Mouse (Mus musculus) hindbrain, postnatal 0 days (tissue): ENCODE results near the gene Tha1. TPM values are rescaled to one million over a fixed set of nuclear protein-coding genes. Genes with fewer than 3 reads are reported as not detected.
A peak's percentile ranks its signal among the peaks of the same experiment; 100 is the strongest.

Experiments used
- ATAC-seq: fragments of 200-750 bp; cut with Nextera tagmentation; 2 replicates; pipeline ENCODE4 v1.8.0; 2017; ENCODE audit warnings: mild to moderate bottlenecking, moderate TSS enrichment, moderate library complexity
- DNase-seq: peaks from one replicate; pipeline ENCODE4 v3.0.0-alpha.2; 2015; ENCODE audit warnings: low spot score
- H3K27ac ChIP-seq: fragments of 300-500 bp; sonication (generic); 2 replicates; pipeline ENCODE4 v1.5.1; 2014; ENCODE audit warnings: mild to moderate bottlenecking
- H3K27me3 ChIP-seq: fragments of 300-500 bp; sonication (generic); 2 replicates; pipeline ENCODE4 v1.6.1; 2014; ENCODE audit warnings: low read length, mixed read lengths; ENCODE audit not compliant: insufficient read depth
- H3K36me3 ChIP-seq: fragments of 300-500 bp; sonication (generic); 2 replicates; pipeline ENCODE4 v1.6.1; 2014; ENCODE audit warnings: low read length, mixed read lengths; ENCODE audit not compliant: insufficient read depth
- H3K4me1 ChIP-seq: fragments of 300-500 bp; sonication (generic); 2 replicates; pipeline ENCODE4 v1.6.1; 2014; ENCODE audit warnings: antibody characterized with exemption, low read length, mixed read lengths; ENCODE audit not compliant: insufficient read depth
- H3K4me2 ChIP-seq: fragments of 300-500 bp; sonication (generic); 2 replicates; pipeline ENCODE4 v1.6.1; 2014; ENCODE audit warnings: low read depth, mild to moderate bottlenecking, low read length, moderate library complexity, mixed read lengths
- H3K4me3 ChIP-seq: fragments of 300-500 bp; sonication (generic); 2 replicates; pipeline ENCODE4 v1.5.1; 2014; ENCODE audit warnings: low read length
- H3K9ac ChIP-seq: fragments of 300-500 bp; sonication (generic); replicated peaks from 2 replicates; pipeline ENCODE4 v1.6.1; 2014; ENCODE audit warnings: mild to moderate bottlenecking, low read length, moderate library complexity, mixed read lengths
- H3K9me3 ChIP-seq: fragments of 300-500 bp; sonication (generic); 2 replicates; pipeline ENCODE4 v1.6.1; 2016; ENCODE audit warnings: low read length, mixed read lengths
- CTCF ChIP-seq: IDR thresholded peaks from 2 replicates; pipeline ENCODE4 v1.5.1; 2016; ENCODE audit warnings: antibody characterized with exemption, control low read depth, low read depth
- WGBS: fragments of 180-500 bp; shearing (Covaris S2); extraction: QIAGEN DNeasy Blood & Tissue Kit; methylation state at CpG from one replicate; pipeline ENCODE4 v1.1.7; 2014; 5-methylcytosine and 5-hydroxymethylcytosine counted together
- polyA plus RNA-seq: library from polyadenylated mRNA; unstranded; fragments of >200 nt; fragmentation: Nextera tagmentation; extraction: Ambion mirVana; gene quantifications from 2 replicates; pipeline ENCODE4 v1.2.1, GENCODE M21; 2015
- total RNA-seq: library from RNA; depleted of rRNA; stranded (reverse); fragments of >200 nt; gene quantifications from 2 replicates; pipeline ENCODE4 v1.2.3, GENCODE M21; 2014

The Tha1 gene
- total and polyA plus RNA-seq, 2 experiments from 2014 or later: 2.0 to 4.7 TPM

- no peaks in the 10 kb centered on the region for H3K27me3 ChIP-seq
- no peak for TF ChIP-seq CTCF
- H3K9me3 ChIP-seq: no peaks in the 10 kb centered on the region
- no peak overlapping the region for H3K9ac ChIP-seq
- DNase-seq (peak; percentile 67), ATAC-seq (peak; percentile 36; the same call in 1 of the 2 replicates)
- no peak overlapping the region for H3K4me2 ChIP-seq
- no peak overlapping the region for H3K27ac ChIP-seq
- no peak overlapping the region for H3K4me3 ChIP-seq
- H3K36me3 ChIP-seq: no peaks in the 10 kb centered on the region
- 11% methylated on average over 6 of the region's 6 CpGs for WGBS
- peaks cover 3% of the 10 kb centered on the region; the same call in 1 of the 2 replicates for H3K4me1 ChIP-seq
These were observed 7.3 kb downstream of the Tha1 start for GRCm38 (mm10) chr11:117865988-117866387.

DNA sequence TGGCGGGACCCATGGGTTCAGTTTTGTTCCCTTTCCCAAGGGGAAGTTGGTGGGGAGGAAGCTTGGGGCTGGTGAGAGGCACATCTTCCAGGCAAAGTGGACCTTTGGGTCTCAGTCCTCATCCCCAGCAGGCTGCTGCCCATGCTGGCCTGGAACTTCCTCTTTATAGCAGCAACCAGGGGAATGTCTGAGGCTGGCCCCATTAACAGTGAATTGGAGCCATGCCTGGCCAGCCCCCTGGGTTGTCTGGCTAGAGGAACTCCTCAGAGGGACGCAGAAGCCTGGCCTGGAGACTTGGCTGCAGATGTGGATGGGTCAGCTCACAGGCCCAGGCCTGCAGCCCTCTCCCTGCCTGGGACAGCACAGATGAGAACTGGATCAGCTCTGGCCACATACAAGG, 8.5 kb downstream of the Tha1 start:
- Histone ChIP-seq H3K4me1 (no peaks in the 10 kb centered on the region; the same call in 1 of the 2 replicates), H3K27me3 (no peaks in the 10 kb centered on the region), H3K4me3 (no peak overlapping the region), H3K36me3 (no peaks in the 10 kb centered on the region), H3K27ac (no peak overlapping the region), H3K9me3 (no peaks in the 10 kb centered on the region), H3K9ac (no peak overlapping the region), H3K4me2 (no peak overlapping the region)
- DNase-seq (no peak), ATAC-seq (no peak)
- 54% methylated on average over 2 of the region's 2 CpGs for WGBS
- TF ChIP-seq CTCF: no peak

DNA sequence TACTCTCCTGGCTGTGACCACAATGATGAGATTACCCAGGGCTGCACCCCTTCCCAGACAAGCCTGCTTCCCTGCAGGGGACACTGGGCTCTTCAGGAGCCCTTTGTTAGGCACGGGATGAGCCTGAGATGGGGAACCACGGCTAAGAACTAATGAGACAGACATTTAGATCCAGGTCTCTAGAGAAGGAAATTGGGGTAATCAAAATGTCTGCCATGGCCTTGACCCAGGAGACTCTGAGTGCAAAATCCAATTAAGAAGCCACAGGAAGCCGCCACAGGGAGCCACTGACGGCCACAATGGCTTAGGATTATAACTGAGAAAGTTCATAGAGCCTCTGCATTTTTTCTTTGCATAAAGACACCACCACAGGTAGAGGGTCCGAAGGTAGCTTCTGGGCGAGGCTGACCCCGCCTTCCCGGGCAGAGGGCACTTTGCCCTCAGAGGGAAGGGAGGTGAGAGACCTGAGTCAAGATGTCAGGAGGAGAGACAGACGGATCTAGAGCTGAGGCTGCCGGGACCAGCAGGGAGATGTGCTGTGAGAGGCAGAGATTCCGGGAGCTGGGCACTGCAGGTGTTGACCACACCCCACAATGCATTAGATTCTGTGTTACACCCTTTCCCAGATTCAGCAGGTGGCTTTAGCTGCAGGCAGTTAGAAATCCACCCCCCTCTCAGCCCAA, 10.0 kb downstream of the Tha1 start:
- ATAC-seq (no peak), DNase-seq (no peak)
- H3K36me3 ChIP-seq: no peaks in the 10 kb centered on the region

GRCm38 (mm10) chr11:117860601-117861000, 12.7 kb downstream of the Tha1 start, which contains the start of gene Tmem235:
TSS of gene Tmem235 (plus strand) at chr11:117860752.
- Histone ChIP-seq H3K9ac (peak within 1 kb of the TSS; percentile 35; the same call in 1 of the 2 replicates), H3K9me3 (no peaks in the 10 kb centered on the region), H3K27me3 (no peaks in the 10 kb centered on the region), H3K27ac (no peak within 1 kb of the TSS), H3K4me3 (no peak within 1 kb of the TSS), H3K4me1 (no peaks in the 10 kb centered on the region), H3K36me3 (peaks cover 2% of the 10 kb centered on the region; the same call in 1 of the 2 replicates), H3K4me2 (0 out of 2 replicates have a peak within 1 kb of the TSS, but pooled peaks have one; percentile 10)
- no peak for TF ChIP-seq CTCF
- 4% methylated on average over 23 of the region's 23 CpGs for WGBS
- DNase-seq (no peak), ATAC-seq (no peak)

More for the DNA sequence above, 10.0 kb downstream of the Tha1 start:
- H3K9me3 ChIP-seq: no peaks in the 10 kb centered on the region
- 34% methylated on average over 11 of the region's 11 CpGs for WGBS
- no peak overlapping the region for H3K9ac ChIP-seq
- H3K4me2 ChIP-seq: no peak overlapping the region
- no peaks in the 10 kb centered on the region; the same call in 1 of the 2 replicates for H3K4me1 ChIP-seq
- H3K27me3 ChIP-seq: no peaks in the 10 kb centered on the region
- no peak overlapping the region for H3K4me3 ChIP-seq
- no peak for TF ChIP-seq CTCF
- no peak overlapping the region for H3K27ac ChIP-seq

- H3K4me3 ChIP-seq: no peak overlapping the region
- H3K27me3 ChIP-seq: no peaks in the 10 kb centered on the region
- no peak overlapping the region for H3K4me2 ChIP-seq
- no peak for ATAC-seq
- TF ChIP-seq CTCF: no peak
- H3K9me3 ChIP-seq: no peaks in the 10 kb centered on the region
- 32% methylated on average over 3 of the region's 3 CpGs for WGBS
- no peak overlapping the region for H3K9ac ChIP-seq
- H3K4me1 ChIP-seq: no peaks in the 10 kb centered on the region
- no peak for DNase-seq
- H3K27ac ChIP-seq: no peak overlapping the region
- H3K36me3 ChIP-seq: peaks cover 2% of the 10 kb centered on the region; the same call in 1 of the 2 replicates
These were observed 14.9 kb downstream of the Tha1 start for GRCm38 (mm10) chr11:117858392-117858791.

DNA sequence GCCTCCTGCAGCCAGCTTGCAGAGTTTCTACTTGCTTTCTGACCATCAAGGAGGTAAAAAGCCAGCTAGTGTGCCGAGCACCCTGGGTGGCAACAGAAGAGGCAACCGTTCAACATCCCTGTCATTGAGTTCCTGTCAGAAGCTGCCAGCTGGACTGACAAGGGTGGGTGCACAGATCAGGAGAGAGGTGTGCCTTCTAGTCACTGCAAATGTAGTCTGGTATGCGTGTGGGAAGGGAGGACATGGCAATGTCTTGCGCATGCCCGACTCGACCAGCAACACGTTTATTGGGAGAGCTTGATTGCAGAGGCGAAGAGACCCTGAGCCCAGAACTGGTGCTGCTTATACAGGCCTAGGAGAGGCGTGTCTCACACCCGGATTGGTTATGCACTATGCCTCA, 15.8 kb downstream of the Tha1 start:
- DNase-seq (no peak), ATAC-seq (no peak)
- no peaks in the 10 kb centered on the region for H3K9me3 ChIP-seq
- H3K9ac ChIP-seq: no peak overlapping the region
- no peak overlapping the region for H3K4me2 ChIP-seq
- peaks cover 2% of the 10 kb centered on the region; the same call in 1 of the 2 replicates for H3K36me3 ChIP-seq
- no peaks in the 10 kb centered on the region for H3K27me3 ChIP-seq
- TF ChIP-seq CTCF: no peak
- no peak overlapping the region for H3K4me3 ChIP-seq
- H3K27ac ChIP-seq: no peak overlapping the region
- no peaks in the 10 kb centered on the region for H3K4me1 ChIP-seq
- WGBS: 94% methylated on average over 10 of the region's 10 CpGs

DNA sequence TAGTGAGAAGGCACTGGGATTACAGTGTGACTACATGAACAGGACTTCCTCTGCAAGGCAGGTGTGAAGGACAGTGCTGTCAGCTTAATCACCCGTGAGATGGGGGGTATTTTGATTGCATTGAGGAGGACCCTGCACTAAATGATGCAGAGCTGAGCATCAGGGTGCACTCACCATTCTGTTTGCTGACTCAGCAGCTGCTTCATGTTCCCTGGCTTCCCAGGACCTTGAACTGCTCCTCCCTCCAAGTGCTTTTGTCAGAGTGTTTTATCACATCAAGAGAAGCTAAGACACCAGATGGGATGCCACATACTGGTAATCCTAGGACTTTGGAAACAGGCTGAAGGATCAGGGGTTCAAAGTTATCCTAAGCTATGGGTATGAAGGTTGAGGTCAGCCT, 17.3 kb downstream of the Tha1 start:
- TF ChIP-seq CTCF: no peak
- Histone ChIP-seq H3K9ac (0 out of 2 replicates have a peak overlapping the region, but pooled peaks have one; percentile 9), H3K4me1 (no peaks in the 10 kb centered on the region), H3K9me3 (no peaks in the 10 kb centered on the region), H3K27ac (no peak overlapping the region), H3K27me3 (no peaks in the 10 kb centered on the region), H3K36me3 (peaks cover 2% of the 10 kb centered on the region; the same call in 1 of the 2 replicates), H3K4me3 (no peak overlapping the region), H3K4me2 (no peak overlapping the region)
- DNase-seq (no peak), ATAC-seq (no peak)
- 75% methylated on average over 1 of the region's 1 CpGs for WGBS
